Mouse (Mus musculus) cerebellum, adult 2 months (tissue): ENCODE measurements around the gene Opalin.

Experiments used
- CTCF ChIP-seq: fragments of 200-500 bp; IDR thresholded peaks from 2 replicates; pipeline ENCODE4 v1.5.1; 2011; ENCODE audit warnings: low read depth, mild to moderate bottlenecking, control low read depth, low read length, moderate library complexity, borderline replicate concordance; ENCODE audit not compliant: insufficient read depth
- POLR2A ChIP-seq: fragments of 200-500 bp; IDR thresholded peaks from 2 replicates; pipeline ENCODE4 v1.6.1; 2011; ENCODE audit warnings: low read length, control low read depth, borderline replicate concordance; ENCODE audit not compliant: insufficient read depth

DNA sequence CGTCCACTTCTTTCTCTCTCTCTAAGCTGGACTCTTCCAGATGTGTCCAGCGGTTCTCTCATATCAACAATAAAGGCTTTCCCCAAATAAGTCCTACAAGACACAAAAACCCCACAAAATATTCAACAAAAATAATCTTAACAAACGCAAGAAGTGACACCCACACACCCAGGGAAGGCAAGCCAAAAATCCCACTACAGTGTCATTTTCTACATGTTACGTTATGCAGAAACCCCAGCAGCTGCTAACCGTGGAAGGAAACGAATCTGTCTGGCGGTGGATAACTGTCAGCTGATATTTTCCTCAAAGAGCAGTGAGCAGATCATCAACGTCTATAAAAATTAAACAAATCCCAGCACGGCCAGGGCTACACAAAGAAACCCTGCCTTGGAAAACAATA is 62.9 kb downstream of the Opalin start:
- TF ChIP-seq CTCF, result no peak
- no peak for TF ChIP-seq POLR2A
